Mouse (Mus musculus) megakaryocyte-erythroid progenitor cell, adult 5 weeks (primary cell): ENCODE data around the gene Cul4a. TPM values are rescaled to one million over a fixed set of nuclear protein-coding genes. Genes with fewer than 3 reads are reported as not detected.

Experiments
- polyA plus RNA-seq: library from polyadenylated mRNA; stranded (reverse); fragments of >175 nt; gene quantifications from 2 replicates; pipeline ENCODE4 v1.2.3, GENCODE M21; 2012

Gene Cul4a
- polyA plus RNA-seq, result 26.8 and 32.1 TPM in 2 replicates

GRCm38 (mm10) chr8:13105087-13105881, at the start of gene Cul4a, which contains the start of gene Pcid2:
Cul4a (plus strand) TSS chr8:13105621.
Pcid2 (minus strand) TSS chr8:13105459.

GRCm38 (mm10) chr8:13060441-13061150, 44.8 kb upstream of the Cul4a start, which contains the start of gene Proz:
Proz (plus strand) TSS chr8:13060914.

DNA sequence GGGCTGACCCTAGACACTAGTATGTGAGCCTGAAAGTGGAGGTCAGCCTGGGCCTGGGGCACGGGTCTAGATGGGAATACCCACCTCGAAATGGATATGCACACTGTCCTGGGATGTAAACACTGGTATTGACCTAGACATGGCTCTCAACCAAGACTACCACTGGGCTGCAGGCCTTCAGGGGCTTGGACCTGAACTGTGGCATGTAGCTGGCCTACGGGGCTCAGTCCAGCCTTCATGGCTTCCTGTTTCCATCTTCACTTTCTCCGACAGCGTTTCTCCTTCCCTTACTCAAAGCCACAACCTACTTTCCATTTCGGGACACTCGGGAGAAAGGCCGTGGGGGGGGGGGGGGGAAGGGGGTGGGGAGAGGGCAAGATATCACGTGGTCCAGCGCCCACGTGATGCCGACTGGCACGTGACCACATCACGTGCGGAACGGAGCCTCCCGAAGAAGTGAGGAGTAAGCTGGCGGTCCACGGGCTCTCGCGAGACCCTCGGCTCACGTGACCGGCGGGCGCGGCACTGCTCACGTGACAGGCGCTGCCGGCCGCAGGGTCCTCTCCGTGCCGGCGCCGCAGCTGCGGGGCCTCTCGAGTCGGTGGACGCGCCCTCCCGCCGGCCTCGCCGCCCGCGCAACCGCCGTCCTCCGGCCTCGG, 53.4 kb downstream of the Cul4a start, which contains the start of gene Lamp1:
TSS of gene Lamp1 (plus strand) at position 444 of the 659 bp plus-strand sequence.

Other genes starting within 250 kb of the Cul4a start
- gene Mcf2l, start 231.8 kb upstream of the Cul4a start, polyA plus RNA-seq, result 15.5 and 22.8 TPM in 2 replicates
- 0.39 and 2.3 TPM in 2 replicates for gene F7, start 79.6 kb upstream of the Cul4a start, polyA plus RNA-seq
- gene F10, start 68.3 kb upstream of the Cul4a start, polyA plus RNA-seq, result 10.6 and 35.2 TPM in 2 replicates
- not detected in 2 replicates for gene Proz, start 44.7 kb upstream of the Cul4a start, polyA plus RNA-seq
- gene Pcid2, start 162 bp upstream of the Cul4a start, polyA plus RNA-seq, result 10.3 and 11.0 TPM in 2 replicates
- gene Lamp1, start 53.5 kb downstream of the Cul4a start, polyA plus RNA-seq, result 194 and 297 TPM in 2 replicates
- 1.3 and 3.1 TPM in 2 replicates for gene Grtp1, start 95.0 kb downstream of the Cul4a start, polyA plus RNA-seq
- not detected in 2 replicates for gene Adprhl1, start 148.5 kb downstream of the Cul4a start, polyA plus RNA-seq
- 3.3 TPM in 2 replicates for gene Dcun1d2, start 182.5 kb downstream of the Cul4a start, polyA plus RNA-seq
- 16.1 and 18.9 TPM in 2 replicates for gene Tmco3, start 182.6 kb downstream of the Cul4a start, polyA plus RNA-seq
- 54.1 and 56.0 TPM in 2 replicates for gene Tfdp1, start 233.1 kb downstream of the Cul4a start, polyA plus RNA-seq